Mouse (Mus musculus): ENCODE data around the gene Rnf167. TPM values are rescaled to one million over a fixed set of nuclear protein-coding genes. Genes with fewer than 3 reads are reported as not detected.

Gene Rnf167
- 118 and 123 TPM in 2 replicates for polyA plus RNA-seq (2012; rRNA removed)

DNA sequence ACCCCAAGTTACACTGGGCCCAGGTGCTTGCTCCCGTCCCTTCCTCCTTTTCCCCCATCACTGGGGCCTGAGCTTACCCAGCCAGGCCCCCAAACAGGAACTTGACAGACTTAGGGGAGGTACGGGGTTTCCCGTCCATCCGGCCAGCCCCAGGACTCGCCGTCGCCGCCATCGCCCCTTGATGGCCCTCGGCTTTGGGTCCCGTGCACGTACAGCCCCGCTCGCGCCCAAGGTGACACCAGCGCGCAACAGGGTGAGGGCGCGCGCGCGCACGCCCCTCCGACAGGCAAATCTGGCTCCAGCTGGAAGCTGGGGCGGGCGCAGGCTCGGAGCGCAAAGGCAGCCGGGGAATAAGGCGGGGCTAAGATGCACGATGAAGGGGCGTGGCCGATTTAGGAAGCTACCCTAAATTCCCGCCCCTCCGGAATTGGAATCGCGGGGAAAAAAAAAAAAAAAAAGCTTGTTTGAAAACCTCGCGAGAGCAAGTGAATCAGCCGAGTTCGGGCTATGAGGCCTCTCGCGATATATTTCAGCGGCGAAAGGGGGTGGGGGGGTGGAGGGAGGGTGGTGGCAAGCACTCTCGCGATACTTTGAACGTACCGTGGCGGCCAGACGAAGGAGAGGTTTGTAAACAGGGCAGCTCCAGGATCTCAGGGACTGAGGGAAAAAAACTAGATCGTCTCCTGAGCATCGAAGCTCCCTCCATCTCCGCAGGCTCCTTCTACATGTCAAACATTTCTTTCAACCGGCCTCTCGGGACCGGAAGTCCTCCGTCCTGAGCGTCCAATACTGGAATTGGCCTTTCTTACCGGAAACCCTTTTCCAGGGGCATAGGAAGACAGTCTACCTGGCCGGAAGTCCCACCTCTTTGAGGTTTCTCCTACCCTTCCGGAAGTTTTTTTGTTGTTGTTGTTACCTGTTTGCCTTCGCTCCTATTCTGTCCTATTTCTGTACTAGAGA lies at the start of gene Rnf167, which contains the start of gene Slc25a11:
TSS of gene Rnf167 (plus strand) at position 545 of the 960 bp plus-strand sequence.
TSS of gene Slc25a11 (minus strand) at position 789 of the 960 bp plus-strand sequence.
- WGBS: under 1% methylated on average over 63 of the region's 63 CpGs
- DNase-seq: peak; percentile 99
- Histone ChIP-seq H3K4me3 (ENCODE audit: insufficient read depth, low read depth, low read length) (peak within 1 kb of the TSS; percentile 75), H3K27me3 (replicated peaks; ENCODE audit: control insufficient read depth, insufficient read depth, low read length) (no peaks in the 10 kb centered on the region), H3K36me3 (ENCODE audit: control insufficient read depth, insufficient read depth, low read length) (peaks cover 10% of the 10 kb centered on the region), H3K4me1 (ENCODE audit: control insufficient read depth, insufficient read depth, low read length) (peaks cover 16% of the 10 kb centered on the region), H3K27ac (ENCODE audit: insufficient read depth, low read depth, low read length) (peak within 1 kb of the TSS; percentile 98)
- TF ChIP-seq POLR2A (IDR thresholded peaks at IDR 0.05; ENCODE audit: low read depth, low read length) (peak; percentile 67), CTCF (conservative IDR thresholded peaks at IDR 0.05; ENCODE audit: insufficient read depth, insufficient read length, low read depth, low read length) (no peak)

DNA sequence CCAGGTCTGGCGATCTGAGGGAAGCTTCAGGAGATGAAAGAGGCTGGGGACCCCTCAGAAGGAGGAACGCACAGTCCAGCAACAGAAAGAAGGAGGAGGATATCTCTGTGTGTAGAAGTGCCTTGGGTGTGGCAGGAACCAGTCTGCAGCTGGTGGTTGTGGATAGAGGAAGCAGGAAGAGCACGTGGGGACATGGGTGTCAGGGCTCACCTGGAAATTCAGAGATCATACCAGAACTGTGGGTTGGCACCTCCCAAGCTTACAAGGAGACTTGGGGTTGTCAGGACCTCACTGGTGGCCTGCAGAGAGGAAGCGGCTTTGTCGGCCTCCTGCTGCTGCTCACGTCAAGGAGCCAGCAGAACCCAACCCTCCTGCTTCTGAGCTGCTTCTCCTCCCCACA lies 49.7 kb upstream of the Rnf167 start:
- TF ChIP-seq POLR2A (IDR thresholded peaks at IDR 0.05; ENCODE audit: low read depth, low read length): no peak
- Histone ChIP-seq H3K4me1 (ENCODE audit: control insufficient read depth, insufficient read depth, low read length) (peaks cover 31% of the 10 kb centered on the region), H3K27ac (ENCODE audit: insufficient read depth, low read depth, low read length) (no peak overlapping the region), H3K4me3 (ENCODE audit: insufficient read depth, low read depth, low read length) (no peak overlapping the region), H3K36me3 (ENCODE audit: control insufficient read depth, insufficient read depth, low read length) (no peaks in the 10 kb centered on the region), H3K27me3 (replicated peaks; ENCODE audit: control insufficient read depth, insufficient read depth, low read length) (no peaks in the 10 kb centered on the region)
- WGBS: 83% methylated on average over 6 of the region's 6 CpGs
- DNase-seq: no peak

GRCm38 (mm10) chr11:70598451-70598953 lies 48.5 kb upstream of the Rnf167 start:
- Histone ChIP-seq H3K4me1 (ENCODE audit: control insufficient read depth, insufficient read depth, low read length) (peaks cover 27% of the 10 kb centered on the region), H3K27ac (ENCODE audit: insufficient read depth, low read depth, low read length) (no peak overlapping the region), H3K27me3 (replicated peaks; ENCODE audit: control insufficient read depth, insufficient read depth, low read length) (no peaks in the 10 kb centered on the region), H3K4me3 (ENCODE audit: insufficient read depth, low read depth, low read length) (no peak overlapping the region), H3K36me3 (ENCODE audit: control insufficient read depth, insufficient read depth, low read length) (no peaks in the 10 kb centered on the region)
- no peak for TF ChIP-seq POLR2A (IDR thresholded peaks at IDR 0.05; ENCODE audit: low read depth, low read length)
- no peak for TF ChIP-seq CTCF (conservative IDR thresholded peaks at IDR 0.05; ENCODE audit: insufficient read depth, insufficient read length, low read depth, low read length)
- no peak for DNase-seq
- WGBS: 79% methylated on average over 9 of the region's 9 CpGs

DNA sequence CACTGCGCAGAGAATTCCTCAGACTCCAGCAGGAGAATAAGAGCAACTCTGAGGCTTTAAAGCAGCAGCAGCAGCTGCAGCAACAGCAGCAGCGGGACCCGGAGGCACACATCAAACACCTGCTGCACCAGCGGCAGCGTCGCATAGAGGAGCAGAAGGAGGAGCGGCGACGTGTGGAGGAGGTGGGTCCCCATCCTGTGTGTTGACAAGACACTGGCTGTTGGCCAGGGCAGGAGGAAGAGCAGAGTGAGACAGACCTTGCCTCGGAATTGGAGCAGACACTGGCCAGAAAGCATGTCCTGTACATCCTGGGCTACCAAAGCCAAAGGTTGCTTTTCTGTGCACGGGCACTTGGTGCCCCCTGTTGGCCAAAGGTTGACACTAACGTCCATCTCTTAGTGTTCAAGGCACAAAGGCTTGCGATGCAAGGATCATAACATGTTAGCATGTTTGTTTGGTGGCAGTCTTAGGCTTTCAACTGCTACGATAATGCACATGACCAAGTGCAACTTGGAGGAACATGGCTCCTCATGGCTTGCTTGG lies 41.9 kb upstream of the Rnf167 start:
- H3K27ac ChIP-seq (ENCODE audit: insufficient read depth, low read depth, low read length): no peak overlapping the region
- 53% methylated on average over 14 of the region's 14 CpGs for WGBS
- H3K36me3 ChIP-seq (ENCODE audit: control insufficient read depth, insufficient read depth, low read length): no peaks in the 10 kb centered on the region; the same call in none of the 2 replicates
- H3K4me1 ChIP-seq (ENCODE audit: control insufficient read depth, insufficient read depth, low read length): no peaks in the 10 kb centered on the region
- peak; percentile 88 for DNase-seq
- TF ChIP-seq POLR2A (IDR thresholded peaks at IDR 0.05; ENCODE audit: low read depth, low read length): no peak
- peak; percentile 97 for TF ChIP-seq CTCF (conservative IDR thresholded peaks at IDR 0.05; ENCODE audit: insufficient read depth, insufficient read length, low read depth, low read length)
- no peak overlapping the region for H3K4me3 ChIP-seq (ENCODE audit: insufficient read depth, low read depth, low read length)
- no peaks in the 10 kb centered on the region for H3K27me3 ChIP-seq (replicated peaks; ENCODE audit: control insufficient read depth, insufficient read depth, low read length)

DNA sequence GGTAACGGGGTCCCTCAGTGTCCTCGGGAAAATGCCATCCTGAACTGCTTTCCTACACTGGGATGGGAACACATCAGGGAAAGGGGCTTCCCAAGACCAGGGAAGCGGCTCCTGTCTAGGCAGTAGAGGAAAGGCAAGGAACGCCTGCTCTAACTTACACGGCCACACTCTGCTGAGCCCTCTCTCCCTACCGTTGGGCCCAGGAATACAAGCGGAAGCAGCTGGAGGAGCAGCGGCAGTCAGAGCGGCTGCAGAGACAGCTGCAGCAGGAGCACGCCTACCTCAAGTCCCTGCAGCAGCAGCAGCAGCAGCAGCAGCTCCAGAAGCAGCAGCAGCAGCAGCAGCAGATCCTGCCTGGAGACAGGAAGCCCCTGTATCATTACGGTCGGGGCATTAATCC lies 40.3 kb upstream of the Rnf167 start:
- Histone ChIP-seq H3K36me3 (ENCODE audit: control insufficient read depth, insufficient read depth, low read length) (no peaks in the 10 kb centered on the region; the same call in none of the 2 replicates), H3K27me3 (replicated peaks; ENCODE audit: control insufficient read depth, insufficient read depth, low read length) (no peaks in the 10 kb centered on the region), H3K27ac (ENCODE audit: insufficient read depth, low read depth, low read length) (no peak overlapping the region), H3K4me3 (ENCODE audit: insufficient read depth, low read depth, low read length) (no peak overlapping the region), H3K4me1 (ENCODE audit: control insufficient read depth, insufficient read depth, low read length) (no peaks in the 10 kb centered on the region)
- DNase-seq: no peak
- no peak for TF ChIP-seq POLR2A (IDR thresholded peaks at IDR 0.05; ENCODE audit: low read depth, low read length)
- no peak for TF ChIP-seq CTCF (conservative IDR thresholded peaks at IDR 0.05; ENCODE audit: insufficient read depth, insufficient read length, low read depth, low read length)
- WGBS: 80% methylated on average over 12 of the region's 12 CpGs

DNA sequence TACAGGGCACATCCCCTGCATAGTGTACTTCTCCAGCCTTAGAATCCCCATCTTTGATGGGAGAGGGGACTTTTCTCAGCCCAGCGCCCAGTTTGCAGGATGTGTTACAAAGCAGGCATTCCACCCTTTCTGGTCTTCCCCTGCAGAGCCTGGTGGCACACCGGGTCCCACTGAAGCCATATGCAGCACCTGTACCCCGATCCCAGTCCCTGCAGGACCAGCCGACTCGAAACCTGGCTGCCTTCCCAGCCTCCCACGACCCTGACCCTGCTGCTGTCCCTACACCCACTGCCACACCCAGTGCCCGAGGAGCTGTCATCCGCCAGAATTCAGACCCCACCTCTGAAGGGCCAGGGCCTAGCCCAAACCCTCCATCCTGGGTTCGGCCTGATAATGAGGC lies 39.4 kb upstream of the Rnf167 start:
- Histone ChIP-seq H3K4me1 (ENCODE audit: control insufficient read depth, insufficient read depth, low read length) (no peaks in the 10 kb centered on the region), H3K27ac (ENCODE audit: insufficient read depth, low read depth, low read length) (no peak overlapping the region), H3K27me3 (replicated peaks; ENCODE audit: control insufficient read depth, insufficient read depth, low read length) (no peaks in the 10 kb centered on the region), H3K4me3 (ENCODE audit: insufficient read depth, low read depth, low read length) (no peak overlapping the region), H3K36me3 (ENCODE audit: control insufficient read depth, insufficient read depth, low read length) (no peaks in the 10 kb centered on the region; the same call in none of the 2 replicates)
- WGBS: 82% methylated on average over 9 of the region's 9 CpGs
- no peak for DNase-seq
- no peak for TF ChIP-seq CTCF (conservative IDR thresholded peaks at IDR 0.05; ENCODE audit: insufficient read depth, insufficient read length, low read depth, low read length)
- no peak for TF ChIP-seq POLR2A (IDR thresholded peaks at IDR 0.05; ENCODE audit: low read depth, low read length)

Measured in kidney, adult 2 months (tissue).